ENCODE assay signal across 8 mouse cellular contexts in genomic region chr13:28757846-28758522, GRCm38 (mm10).
DNase-seq lines count a peak whose midpoint lies in the region; ATAC-seq and TF ChIP-seq lines count a peak whose summit lies in the region.

No protein-coding gene starts in this region.

- 4% methylated on average over 13 of the region's 13 CpGs for WGBS in hindbrain, embryonic 13.5 days

- no peak for TF ChIP-seq POLR2A in brain, embryonic 14.5 days (IDR thresholded peaks at IDR 0.05; ENCODE audit: borderline replicate concordance, extremely low read depth, insufficient read depth, insufficient read length, poor library complexity, severe bottlenecking)

- peak overlapping the region; percentile 50 for H3K4me2 ChIP-seq in hindbrain, embryonic 13.5 days

- ATAC-seq in CD4-positive, CD25-positive, alpha-beta regulatory T cell, adult 4 months: peak; percentile 77
- ATAC-seq in hindbrain, embryonic 13.5 days (ENCODE audit: low FRiP score): peak; percentile 47

- no peak for TF ChIP-seq CTCF in brain, embryonic 14.5 days (IDR thresholded peaks at IDR 0.05; ENCODE audit: borderline replicate concordance, extremely low read depth, insufficient read depth, insufficient read length)

- no peaks in the 10 kb centered on the region for H3K36me3 ChIP-seq in hindbrain, embryonic 13.5 days

- H3K4me1 ChIP-seq in hindbrain, embryonic 13.5 days (replicated peaks): peaks cover 33% of the 10 kb centered on the region

- H3K27me3 ChIP-seq in hindbrain, embryonic 13.5 days: no peaks in the 10 kb centered on the region

- H3K27ac ChIP-seq in hindbrain, embryonic 13.5 days: peak overlapping the region; percentile 76

- peak overlapping the region; percentile 26 for H3K4me3 ChIP-seq in hindbrain, embryonic 13.5 days

- peak; percentile 80 for DNase-seq in brain, embryonic 14.5 days (ENCODE audit: low read depth)
- DNase-seq in frontal cortex, postnatal 36 days (ENCODE audit: low spot score in 2 of 2): peak; percentile 79 to 81
- DNase-seq in left cerebral cortex, adult 8-10 months (ENCODE audit: low spot score in 2 of 2): peak; percentile 46 to 81
- peak; percentile 85 to 93 for DNase-seq in lung, postnatal 4 days
- peak; percentile 76 to 80 for DNase-seq in right cerebral cortex, adult 2 months (ENCODE audit: low spot score in 2 of 2)
- DNase-seq in urinary bladder, adult 18-20 months (ENCODE audit: low spot score in 2 of 2): peak; percentile 43 to 75

- H3K9ac ChIP-seq in hindbrain, embryonic 13.5 days: peak overlapping the region; percentile 64

- no peaks in the 10 kb centered on the region for H3K9me3 ChIP-seq in hindbrain, embryonic 13.5 days

Comparison
In these comparisons a context has a peak if more than half of its experiments do, and no peak if none do; other contexts are left out.
1. Peak in every context shown above with its lines: DNase-seq, ATAC-seq, H3K4me3 ChIP-seq and H3K27ac ChIP-seq.